Mouse (Mus musculus) left cerebral cortex, postnatal 14 days (tissue): ENCODE measurements around the gene Cd38. TPM values are rescaled to one million over a fixed set of nuclear protein-coding genes. Genes with fewer than 3 reads are reported as not detected.

ENCODE experiments used
- DNase-seq, 2 experiments: peaks; one replicate each; pipeline ENCODE4 v3.0.0; 2021 to 2022; ENCODE audit warnings: low spot score in 2 of 2, mixed read lengths in 1 of 2
- intact Hi-C: fragments of 180-260 bp; cut with DNase I; formaldehyde crosslinking; loops from one replicate; pipeline ENCODE4 v1.15.1; 2025
- total RNA-seq, 2 experiments: library from RNA; stranded (reverse); gene quantifications; 2 replicates each; pipeline ENCODE4 v1.2.3; 2021

Gene Cd38
- total RNA-seq, 2 experiments from 2014 or later: 3.5 to 3.8 TPM

- intact Hi-C loops: no loop called here
- no peak for DNase-seq
Measured at GRCm38 (mm10) chr5:43853096-43853867, 15.1 kb upstream of the Cd38 start.

- intact Hi-C loops: no loop called here
- no peak for DNase-seq
Measured at GRCm38 (mm10) chr5:43853868-43854488, 14.4 kb upstream of the Cd38 start.

- no peak for DNase-seq
- intact Hi-C loops: no loop called here
Measured at GRCm38 (mm10) chr5:43855769-43856168, 12.6 kb upstream of the Cd38 start.

- intact Hi-C loops: no loop called here
Measured at GRCm38 (mm10) chr5:43859663-43860062, 8.7 kb upstream of the Cd38 start.

GRCm38 (mm10) chr5:43860096-43860495 lies 8.3 kb upstream of the Cd38 start:
- intact Hi-C loops: no loop called here
- no peak for DNase-seq

More at GRCm38 (mm10) chr5:43859663-43860062, 8.7 kb upstream of the Cd38 start:
- no peak for DNase-seq

- DNase-seq: no peak
- intact Hi-C loops: no loop called here
Measured at GRCm38 (mm10) chr5:43860670-43861431, 7.5 kb upstream of the Cd38 start.

GRCm38 (mm10) chr5:43863642-43864041 lies 4.7 kb upstream of the Cd38 start:
- DNase-seq: no peak
- intact Hi-C loops: no loop called here

- intact Hi-C loops: no loop called here
- peak in 1 of 2 experiments; percentile 15 for DNase-seq
Measured at GRCm38 (mm10) chr5:43865316-43865715, 3.0 kb upstream of the Cd38 start.

- DNase-seq: peak in 1 of 2 experiments; percentile 12
- intact Hi-C loops: no loop called here
Measured at GRCm38 (mm10) chr5:43868711-43869600, 603 bp downstream of the Cd38 start.

GRCm38 (mm10) chr5:43871845-43872244 lies 3.5 kb downstream of the Cd38 start:
- intact Hi-C loops: no loop called here
- no peak for DNase-seq

- DNase-seq: no peak
- intact Hi-C loops: no loop called here
Measured at GRCm38 (mm10) chr5:43872652-43873051, 4.3 kb downstream of the Cd38 start.

- intact Hi-C loops: no loop called here
- DNase-seq: peak in 1 of 2 experiments; percentile 37
Measured at GRCm38 (mm10) chr5:43882034-43882433, 13.7 kb downstream of the Cd38 start.

- intact Hi-C loops: no loop called here
- DNase-seq: no peak
Measured at GRCm38 (mm10) chr5:43885060-43885820, 16.9 kb downstream of the Cd38 start.

- intact Hi-C loops: loop anchor here (5.0 kb wide), 6 partner anchors 50 to 380 kb away; partner anchors contain the start of gene Prom1
- peak; percentile 72 to 74 for DNase-seq
Measured at GRCm38 (mm10) chr5:43892386-43892785, 24.0 kb downstream of the Cd38 start.

- intact Hi-C loops: loop anchor here (5.0 kb wide), 6 partner anchors 52 to 378 kb away; partner anchors contain the start of gene Prom1
- DNase-seq: peak; percentile 69 to 87
Measured at GRCm38 (mm10) chr5:43894113-43894512, 25.8 kb downstream of the Cd38 start.

- intact Hi-C loops: no loop called here
- no peak for DNase-seq
Measured at GRCm38 (mm10) chr5:43895931-43896330, 27.6 kb downstream of the Cd38 start.

- no peak for DNase-seq
- intact Hi-C loops: no loop called here
Measured at GRCm38 (mm10) chr5:43904685-43905084, 36.3 kb downstream of the Cd38 start.

GRCm38 (mm10) chr5:43909213-43909612 lies 40.9 kb downstream of the Cd38 start:
- intact Hi-C loops: no loop called here
- DNase-seq: no peak
